Mouse (Mus musculus) adipocyte (in vitro differentiated cells): Measurements from ENCODE around the gene Dynlt1f.
A peak's percentile ranks its signal among the peaks of the same experiment; 100 is the strongest.
"Not testable (repeated sequence)": the region's sequence is repeated elsewhere in the genome, so short reads cannot be mapped to it uniquely, and the experiment has no call there.

ENCODE experiments used
- DNase-seq: peaks from one replicate; pipeline ENCODE4 v3.0.0-alpha.2; 2016; ENCODE audit warnings: low spot score

The Dynlt1f gene

GRCm38 (mm10) chr17:6655567-6656281 is at the start of gene Dynlt1f:
TSS of gene Dynlt1f (minus strand) at chr17:6655900.
- peak; percentile 36 for DNase-seq

DNA sequence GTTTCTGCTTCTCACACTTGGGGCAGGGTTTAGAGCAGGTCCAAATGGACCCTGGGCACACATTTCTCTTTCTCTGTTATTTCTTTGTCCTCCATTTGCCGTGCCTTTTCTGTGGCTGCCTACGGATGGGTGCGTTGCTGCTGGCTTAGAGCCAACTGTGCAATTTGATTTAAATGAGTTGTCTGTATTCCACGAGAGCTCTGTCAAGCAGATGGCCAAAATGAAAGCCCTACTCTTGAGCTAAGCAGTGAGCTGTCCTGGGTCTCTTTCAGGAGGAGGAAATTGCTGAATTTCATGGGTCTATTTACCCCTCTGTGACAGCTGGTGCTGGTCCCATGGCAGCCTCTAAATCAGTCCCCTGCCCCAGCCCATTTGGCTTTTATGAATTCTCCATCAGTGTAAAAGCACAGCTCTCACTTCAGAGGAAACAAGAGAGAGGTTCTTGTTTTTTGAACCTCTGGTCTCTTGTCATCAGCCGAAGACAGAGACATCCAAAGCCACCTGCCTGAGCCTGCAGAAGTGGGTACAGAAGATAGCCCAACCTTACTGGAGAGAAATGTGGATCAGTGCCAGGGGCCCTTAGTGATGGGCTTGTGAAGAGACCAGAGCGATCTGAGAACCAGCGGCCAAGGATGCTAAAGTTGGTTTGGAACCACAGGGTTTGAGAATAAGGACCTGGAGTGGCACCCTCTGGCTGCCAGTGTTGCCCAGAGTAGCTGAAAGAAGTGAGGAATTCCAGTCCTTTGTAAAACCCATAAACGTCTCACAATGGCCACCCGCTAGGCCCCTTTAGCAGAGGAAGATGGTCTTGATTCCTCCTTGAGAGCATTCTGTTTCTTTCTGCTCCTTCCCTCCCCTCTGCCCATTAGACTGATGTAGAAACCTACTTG is 47.9 kb upstream of the Dynlt1f start:
- not testable (repeated sequence) for DNase-seq

DNA sequence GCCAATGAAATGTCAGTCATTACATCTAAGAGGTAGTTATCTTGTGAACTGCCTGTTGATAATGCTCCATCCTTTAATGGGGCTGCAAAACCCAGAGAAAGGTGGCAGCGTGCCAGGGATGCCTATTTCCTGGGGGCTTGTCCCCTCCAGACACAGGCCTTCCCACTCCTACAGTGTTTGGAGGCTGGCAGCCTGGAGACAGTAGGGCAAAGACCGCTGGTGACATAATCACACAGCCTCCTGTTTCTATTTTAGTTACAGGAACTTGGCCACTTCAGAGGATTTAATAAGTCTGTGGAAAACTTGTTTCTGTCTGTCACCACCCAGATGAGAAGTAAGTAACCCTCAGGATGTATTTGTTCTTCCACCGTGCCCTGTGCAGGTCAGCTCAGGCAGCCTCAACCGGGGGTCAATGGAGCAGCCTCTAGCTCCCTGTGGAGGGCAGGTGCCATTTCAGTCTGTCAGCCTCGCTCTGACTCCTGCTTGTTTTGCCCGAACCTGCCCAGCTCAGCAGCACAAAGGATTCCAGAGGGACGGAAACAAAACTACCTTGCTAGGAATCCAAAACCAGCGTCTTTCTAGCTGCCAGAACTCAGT is 47.0 kb upstream of the Dynlt1f start:
- not testable (repeated sequence) for DNase-seq

- DNase-seq = not testable (repeated sequence)
These were observed 44.4 kb upstream of the Dynlt1f start for GRCm38 (mm10) chr17:6700077-6700476.

DNA sequence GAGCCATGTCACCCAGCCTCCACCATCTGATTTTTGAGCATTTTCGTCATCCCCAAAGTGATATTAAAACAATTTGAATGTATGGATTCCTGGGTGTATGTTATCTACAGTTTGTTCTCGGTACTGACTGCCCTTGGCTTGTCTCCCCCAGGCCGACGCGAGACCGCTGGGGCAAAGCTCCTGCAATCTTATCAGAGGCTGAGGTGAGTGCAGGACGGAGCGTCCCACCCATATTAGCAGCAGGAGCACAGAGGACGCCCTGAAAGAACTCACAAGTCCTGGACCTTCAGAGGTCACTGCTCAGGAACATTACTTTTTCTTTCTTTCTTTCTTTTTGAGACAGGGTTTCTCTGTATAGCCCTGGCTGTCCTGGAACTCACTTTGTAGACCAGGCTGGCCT is 43.8 kb upstream of the Dynlt1f start:
- not testable (repeated sequence) for DNase-seq

DNA sequence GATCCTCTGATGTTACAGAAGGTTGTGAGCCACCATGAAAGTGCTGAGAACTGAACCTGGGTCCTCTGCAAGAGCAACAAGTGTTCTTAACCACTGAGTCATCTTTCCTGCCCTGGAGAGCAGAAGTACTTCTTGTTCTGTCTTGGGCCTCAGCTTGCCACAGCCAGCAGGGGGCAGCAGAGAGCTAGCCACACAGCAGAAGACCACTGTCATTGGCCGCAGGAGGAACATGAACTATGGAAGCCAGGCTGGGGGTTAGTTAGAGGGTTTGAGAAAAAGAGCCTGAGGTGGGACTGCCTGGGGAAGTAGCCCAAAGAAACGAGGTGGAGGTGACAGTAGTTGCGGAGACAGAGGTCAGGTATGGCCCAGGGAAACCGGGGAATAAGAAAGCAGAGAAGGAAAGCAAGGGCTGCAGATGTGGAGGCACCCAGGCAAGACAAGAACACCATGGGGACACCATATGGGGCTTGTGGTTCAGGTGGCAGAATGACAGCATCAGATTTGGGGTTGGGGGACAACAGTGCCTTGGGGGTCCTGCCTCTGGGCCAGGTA is 41.6 kb upstream of the Dynlt1f start:
- peak; percentile 45 for DNase-seq

GRCm38 (mm10) chr17:6696521-6696920 is 40.8 kb upstream of the Dynlt1f start:
- not testable (repeated sequence) for DNase-seq

DNA sequence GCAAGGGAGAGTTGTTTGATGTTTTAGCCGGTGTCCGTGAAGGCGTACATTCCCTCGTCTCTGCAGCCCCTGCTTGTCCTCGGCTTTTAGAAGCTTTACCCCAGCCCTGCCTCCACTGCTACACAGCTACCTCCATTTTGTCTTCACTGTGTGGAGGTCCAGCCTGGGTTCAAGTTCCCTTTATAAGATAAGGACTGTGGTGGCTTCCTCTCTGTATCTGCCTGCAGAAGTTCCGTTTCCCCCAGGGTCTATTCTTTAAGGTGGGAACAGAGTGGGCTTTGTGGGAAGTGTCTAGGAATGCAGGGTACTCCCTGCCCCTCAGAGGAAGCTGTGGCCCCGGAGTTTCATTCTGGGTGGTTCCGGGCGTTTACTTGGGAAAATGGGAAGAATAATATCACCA is 40.0 kb upstream of the Dynlt1f start:
- not testable (repeated sequence) for DNase-seq

DNA sequence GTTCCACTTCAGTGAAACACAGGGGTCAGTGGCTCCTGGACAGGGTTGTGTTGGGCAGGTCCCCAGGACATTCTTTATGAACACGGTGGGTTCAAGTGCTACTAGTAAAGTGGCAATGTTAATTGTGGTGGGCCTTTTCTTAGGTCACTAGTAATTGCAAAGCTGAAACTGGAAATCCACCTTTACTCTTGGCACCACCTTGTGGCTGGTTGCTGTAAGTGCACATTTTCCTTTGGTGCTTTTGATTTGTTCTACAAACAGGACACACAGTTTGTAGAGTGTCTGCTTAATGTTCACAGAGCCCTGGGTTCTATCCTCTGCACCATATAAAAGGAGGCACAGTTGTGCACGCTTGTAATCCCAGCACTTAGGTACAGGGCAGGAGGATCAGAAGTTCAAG is 35.9 kb upstream of the Dynlt1f start:
- peak; percentile 61 for DNase-seq

GRCm38 (mm10) chr17:6689344-6689743 is 33.6 kb upstream of the Dynlt1f start:
- DNase-seq = not testable (repeated sequence)

GRCm38 (mm10) chr17:6686299-6686971 is 30.7 kb upstream of the Dynlt1f start:
- DNase-seq = not testable (repeated sequence)

GRCm38 (mm10) chr17:6685288-6685818 is 29.7 kb upstream of the Dynlt1f start:
- not testable (repeated sequence) for DNase-seq

DNA sequence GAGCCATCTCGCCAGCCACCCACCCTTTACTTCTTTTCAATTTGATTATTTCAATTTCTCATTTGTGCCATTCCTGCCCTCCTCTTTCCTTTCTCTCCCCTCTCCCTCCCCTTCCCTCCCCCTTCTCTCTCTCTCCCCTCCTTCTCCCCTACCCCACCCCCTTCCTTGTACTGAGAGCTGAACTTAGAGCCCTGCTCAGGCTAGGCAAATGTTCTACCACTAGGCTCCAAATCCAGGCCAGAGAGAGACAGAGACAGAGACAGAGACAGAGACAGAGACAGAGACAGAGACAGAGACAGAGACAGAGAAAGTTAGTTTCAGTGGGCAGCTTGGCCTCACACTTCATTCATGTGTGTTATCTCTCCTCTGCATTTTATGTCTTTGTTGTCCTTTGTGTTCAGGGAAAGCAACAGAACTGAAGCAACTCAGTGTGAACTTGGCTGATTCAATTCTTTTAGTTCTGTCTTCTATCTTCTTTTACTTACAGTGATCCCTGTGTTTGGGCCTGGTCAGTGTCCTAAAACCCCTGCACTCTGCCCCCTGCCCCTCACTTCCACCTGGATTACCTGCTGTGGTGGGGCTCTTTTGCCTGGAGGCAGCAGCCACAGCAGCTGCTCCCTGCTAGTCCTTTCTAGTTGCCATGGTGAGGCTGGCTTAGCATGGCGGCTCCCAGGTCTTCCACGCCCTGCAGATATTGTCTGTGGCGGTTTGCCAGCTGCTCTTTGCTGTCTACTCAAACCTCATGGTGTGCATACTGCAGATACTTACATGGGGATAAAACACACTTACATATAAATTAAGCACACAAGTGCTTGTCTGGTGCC is 29.0 kb upstream of the Dynlt1f start:
- not testable (repeated sequence) for DNase-seq

- DNase-seq = not testable (repeated sequence)
These were observed 28.0 kb upstream of the Dynlt1f start for GRCm38 (mm10) chr17:6683702-6684101.

DNA sequence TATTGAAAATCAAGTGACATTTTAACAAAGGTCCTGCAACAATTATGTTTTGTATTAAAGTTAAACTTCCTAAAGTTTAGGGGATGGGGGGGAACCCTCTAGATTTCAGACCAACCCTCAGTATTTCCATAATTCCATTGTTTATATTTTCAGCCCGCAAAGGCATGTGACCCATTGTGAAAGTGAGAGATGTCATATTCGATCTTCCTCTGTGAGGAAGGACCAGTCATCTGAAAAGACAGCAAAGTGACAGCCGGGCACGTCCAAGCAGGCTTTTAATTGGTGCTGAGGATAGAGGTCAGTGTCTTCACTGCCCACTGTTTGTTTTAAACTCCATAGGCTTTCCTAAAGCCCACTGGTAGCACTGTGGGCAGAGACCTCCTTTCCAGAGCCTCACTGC is 26.0 kb upstream of the Dynlt1f start:
- DNase-seq = not testable (repeated sequence)

DNA sequence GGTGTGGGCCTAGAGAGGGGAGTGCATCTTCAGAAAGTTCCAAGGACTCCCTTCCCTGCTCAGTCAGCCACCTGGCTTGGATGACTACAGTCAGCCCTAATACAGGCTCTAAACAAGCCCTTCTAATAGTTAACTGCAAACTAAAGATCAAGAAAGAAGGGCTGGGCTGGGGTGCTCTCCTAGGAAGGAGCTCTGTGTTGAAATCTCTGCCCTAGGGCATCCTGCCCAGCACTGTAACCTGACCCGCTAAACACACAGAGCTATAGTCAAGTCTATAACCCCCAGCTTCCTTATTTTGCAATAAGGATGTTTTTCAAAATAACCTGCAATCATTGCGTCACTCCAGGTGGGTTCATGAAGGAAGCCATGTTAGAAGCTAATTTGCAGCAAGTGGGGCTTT is 22.4 kb upstream of the Dynlt1f start:
- not testable (repeated sequence) for DNase-seq

GRCm38 (mm10) chr17:6674297-6674696 is 18.6 kb upstream of the Dynlt1f start:
- DNase-seq = not testable (repeated sequence)

GRCm38 (mm10) chr17:6668522-6668921 is 12.8 kb upstream of the Dynlt1f start:
- not testable (repeated sequence) for DNase-seq

DNA sequence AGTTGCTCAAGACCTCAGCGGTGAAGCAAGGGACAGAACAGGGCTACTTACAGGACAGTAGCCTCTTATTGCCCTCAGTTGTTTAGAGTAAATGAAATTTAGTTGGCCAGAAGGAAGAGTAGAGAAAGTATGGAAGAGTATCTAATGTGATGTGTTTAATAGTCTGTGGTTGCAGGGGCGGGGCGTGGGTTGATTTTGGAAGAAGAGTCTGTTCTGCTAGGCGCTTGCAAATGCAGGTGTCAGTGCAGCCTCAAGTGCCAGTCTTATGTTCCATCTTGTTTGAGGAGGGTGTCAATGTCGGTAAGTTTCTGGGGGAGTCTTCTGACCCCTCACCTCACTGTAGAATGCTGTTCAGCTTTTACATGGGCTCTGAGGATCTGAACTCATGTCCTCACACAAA is 9.7 kb upstream of the Dynlt1f start:
- not testable (repeated sequence) for DNase-seq

DNA sequence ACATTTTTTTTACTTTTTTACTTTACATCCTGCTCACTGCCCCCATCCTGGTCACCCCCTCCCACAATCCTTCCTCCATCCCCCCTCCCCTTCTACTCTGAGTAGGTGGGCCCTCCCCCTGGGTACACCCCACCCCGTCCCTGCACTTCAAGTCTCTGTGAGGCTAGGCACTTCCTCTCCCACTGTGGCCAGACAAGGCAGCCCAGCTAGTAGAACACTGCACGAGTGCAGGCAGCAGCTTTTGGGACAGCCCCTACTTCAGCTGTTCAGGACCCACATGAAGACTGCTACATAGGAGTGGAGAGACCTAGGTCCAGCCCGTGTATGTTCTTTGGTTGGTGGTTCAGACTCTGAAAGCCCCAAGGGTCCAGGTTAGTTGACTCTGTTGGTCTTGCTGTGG is 7.1 kb upstream of the Dynlt1f start:
- not testable (repeated sequence) for DNase-seq
